In genomic region chr3:53044682-53045299, GRCm38 (mm10) we compare ENCODE assay signal across 9 mouse cellular contexts. TPM values are rescaled to one million over a fixed set of nuclear protein-coding genes. Genes with fewer than 3 reads are reported as not detected.
DNase-seq lines count a peak whose midpoint lies in the region; ATAC-seq and TF ChIP-seq lines count a peak whose summit lies in the region.
"Had no signal": no experiment of that assay in that cellular context is flagged by ENCODE, and none has a peak within 500 bp of the region (broad histone marks: within the 10 kb centered on the region; RNA-seq: fewer than 3 reads in every experiment).

No protein-coding gene starts in this region.

- H3K9me3 ChIP-seq in liver, embryonic 11.5 days (ENCODE audit: control insufficient read depth, low read length), result no peaks in the 10 kb centered on the region
- H3K9me3 ChIP-seq in liver, postnatal 0 days (ENCODE audit: low read length), result no peaks in the 10 kb centered on the region
- no peaks in the 10 kb centered on the region for H3K9me3 ChIP-seq in intestine, embryonic 16.5 days (ENCODE audit: control insufficient read depth, low read length)
- no peaks in the 10 kb centered on the region for H3K9me3 ChIP-seq in neural tube, embryonic 15.5 days (replicated peaks)

- H3K9ac ChIP-seq in liver, embryonic 11.5 days (ENCODE audit: low read depth, low read length), result no peak overlapping the region
- no peak overlapping the region for H3K9ac ChIP-seq in liver, postnatal 0 days (replicated peaks)
- H3K9ac ChIP-seq in intestine, embryonic 16.5 days (ENCODE audit: low read depth, low read length), result peak overlapping the region; percentile 40
- 0 out of 2 replicates have a peak overlapping the region, but pooled peaks have one; percentile 10 for H3K9ac ChIP-seq in neural tube, embryonic 15.5 days (replicated peaks)

- ATAC-seq in liver, embryonic 11.5 days (replicated peaks; ENCODE audit: low FRiP score), result no peak
- ATAC-seq in liver, postnatal 0 days, result no peak
- ATAC-seq in intestine, embryonic 16.5 days, result no peak
- ATAC-seq in neural tube, embryonic 15.5 days (ENCODE audit: low FRiP score), result no peak

- H3K36me3 ChIP-seq in liver, embryonic 11.5 days (ENCODE audit: control insufficient read depth, insufficient read depth, low read length), result no peaks in the 10 kb centered on the region
- no peaks in the 10 kb centered on the region for H3K36me3 ChIP-seq in liver, postnatal 0 days (replicated peaks; ENCODE audit: insufficient read depth, low read length)
- H3K36me3 ChIP-seq in intestine, embryonic 16.5 days (ENCODE audit: control insufficient read depth, insufficient read depth, low read length), result no peaks in the 10 kb centered on the region
- no peaks in the 10 kb centered on the region for H3K36me3 ChIP-seq in neural tube, embryonic 15.5 days

- H3K27me3 ChIP-seq in cerebellum, adult 2 months (ENCODE audit: control insufficient read depth, insufficient read depth, low read length), result no peaks in the 10 kb centered on the region
- peaks cover 32% of the 10 kb centered on the region for H3K27me3 ChIP-seq in liver, embryonic 11.5 days (replicated peaks; ENCODE audit: control insufficient read depth, insufficient read depth, low read length)
- H3K27me3 ChIP-seq in liver, postnatal 0 days (ENCODE audit: insufficient read depth, low read length), result peaks cover 36% of the 10 kb centered on the region
- peaks cover 8% of the 10 kb centered on the region; the same call in 1 of the 2 replicates for H3K27me3 ChIP-seq in intestine, embryonic 16.5 days (replicated peaks; ENCODE audit: control insufficient read depth, insufficient read depth, low read length)
- H3K27me3 ChIP-seq in neural tube, embryonic 15.5 days (replicated peaks), result peaks cover 14% of the 10 kb centered on the region; the same call in 1 of the 2 replicates

- TF ChIP-seq EP300 in liver, postnatal 0 days (IDR thresholded peaks at IDR 0.05; ENCODE audit: low read depth), result no peak

- WGBS in cerebellum, adult 2 months, result 10% methylated on average over 11 of the region's 11 CpGs
- WGBS in liver, embryonic 11.5 days, result 64% methylated on average over 11 of the region's 11 CpGs
- WGBS in liver, postnatal 0 days (ENCODE audit: insufficient replicate concordance), result 68% methylated on average over 11 of the region's 11 CpGs
- WGBS in intestine, embryonic 16.5 days, result 53% methylated on average over 11 of the region's 11 CpGs
- WGBS in neural tube, embryonic 15.5 days, result 29% methylated on average over 11 of the region's 11 CpGs

- peak in 1 of 2 experiments; percentile 53 for DNase-seq in cerebellum, adult 2 months
- DNase-seq in cerebellum, adult 9-11 months, result no peak
- DNase-seq in liver, embryonic 11.5 days (ENCODE audit: low spot score), result no peak
- DNase-seq in liver, postnatal 0 days, result no peak
- no peak for DNase-seq in left cerebral cortex, postnatal 25 days (ENCODE audit: low spot score in 2 of 2)
- DNase-seq in layer of hippocampus, adult 18-20 months (ENCODE audit: low spot score in 2 of 2), result no peak

- no peak for TF ChIP-seq POLR2A in cerebellum, adult 2 months (IDR thresholded peaks at IDR 0.05; ENCODE audit: borderline replicate concordance, insufficient read depth, low read length)

- peak overlapping the region; percentile 95 for H3K4me3 ChIP-seq in cerebellum, adult 2 months (replicated peaks; ENCODE audit: insufficient read depth, low read depth, low read length)
- H3K4me3 ChIP-seq in liver, embryonic 11.5 days (ENCODE audit: low read depth, low read length), result no peak overlapping the region
- no peak overlapping the region for H3K4me3 ChIP-seq in liver, postnatal 0 days (ENCODE audit: low read depth, low read length)
- peak overlapping the region; percentile 30 for H3K4me3 ChIP-seq in intestine, embryonic 16.5 days (ENCODE audit: low read length)
- peak overlapping the region; percentile 26 for H3K4me3 ChIP-seq in neural tube, embryonic 15.5 days (replicated peaks)
- H3K4me3 ChIP-seq: megakaryocyte, embryonic 14.5 days had no signal

- H3K4me2 ChIP-seq in liver, embryonic 11.5 days, result peak overlapping the region; percentile 31
- H3K4me2 ChIP-seq in liver, postnatal 0 days (ENCODE audit: low read depth, low read length), result no peak overlapping the region
- H3K4me2 ChIP-seq in intestine, embryonic 16.5 days (ENCODE audit: low read depth, low read length), result peak overlapping the region; percentile 46
- H3K4me2 ChIP-seq in neural tube, embryonic 15.5 days, result peak overlapping the region; percentile 94

- peak overlapping the region; percentile 87; the same call in 1 of the 2 replicates for H3K27ac ChIP-seq in cerebellum, adult 2 months (ENCODE audit: insufficient read depth, low read length)
- H3K27ac ChIP-seq in liver, embryonic 11.5 days (ENCODE audit: low read depth, low read length), result no peak overlapping the region
- no peak overlapping the region for H3K27ac ChIP-seq in liver, postnatal 0 days (ENCODE audit: low read depth)
- H3K27ac ChIP-seq in intestine, embryonic 16.5 days (ENCODE audit: low read length), result no peak overlapping the region
- no peak overlapping the region for H3K27ac ChIP-seq in neural tube, embryonic 15.5 days (replicated peaks)

- intact Hi-C loops in left cerebral cortex, postnatal 25 days (cut with DNase I), result loop anchor here (5.0 kb wide), 4 partner anchors 118 to 333 kb away; no protein-coding TSS in a partner anchor

- H3K4me1 ChIP-seq in cerebellum, adult 2 months (ENCODE audit: control insufficient read depth, insufficient read depth, low read length), result peaks cover 14% of the 10 kb centered on the region; the same call in 1 of the 2 replicates
- no peaks in the 10 kb centered on the region for H3K4me1 ChIP-seq in liver, embryonic 11.5 days (replicated peaks; ENCODE audit: control insufficient read depth, insufficient read depth, low read length)
- no peaks in the 10 kb centered on the region for H3K4me1 ChIP-seq in liver, postnatal 0 days (ENCODE audit: insufficient read depth)
- peaks cover 11% of the 10 kb centered on the region; the same call in 1 of the 2 replicates for H3K4me1 ChIP-seq in intestine, embryonic 16.5 days (ENCODE audit: control insufficient read depth, insufficient read depth, low read length)
- peaks cover 36% of the 10 kb centered on the region for H3K4me1 ChIP-seq in neural tube, embryonic 15.5 days

- TF ChIP-seq CTCF in cerebellum, adult 2 months (IDR thresholded peaks at IDR 0.05; ENCODE audit: borderline replicate concordance, insufficient read depth, low read depth, low read length), result no peak
- no peak for TF ChIP-seq CTCF in liver, postnatal 0 days (IDR thresholded peaks at IDR 0.05; ENCODE audit: low read depth)

RNA-seq across cellular contexts. Expression of gene Lhfp, which starts 3.5 kb away (rescaled TPM):
- 114 and 132 TPM in 2 replicates for polyA plus RNA-seq in cerebellum, adult 2 months (2012; rRNA removed)
- 12.9 and 13.1 TPM in 2 replicates for polyA plus RNA-seq in liver, embryonic 11.5 days (2014; fragmentation: Nextera tagmentation; extraction: Ambion mirVana)
- polyA plus RNA-seq in liver, postnatal 0 days (2015; fragmentation: Nextera tagmentation; extraction: Ambion mirVana), result 9.6 and 10.4 TPM in 2 replicates
- polyA plus RNA-seq in intestine, embryonic 16.5 days (2015; fragmentation: Nextera tagmentation; extraction: Ambion mirVana), result 39.3 and 39.6 TPM in 2 replicates
- polyA plus RNA-seq in neural tube, embryonic 15.5 days (2015; fragmentation: Nextera tagmentation; extraction: Ambion mirVana), result 51.9 and 53.6 TPM in 2 replicates
- total RNA-seq in left cerebral cortex, postnatal 25 days (2021), result 10 to 100 TPM; 30.6 to 34.5 TPM
- total RNA-seq in layer of hippocampus, adult 18-20 months (2021), result 10 to 100 TPM; 19.9 to 23.4 TPM

RNA-seq across cellular contexts. Expression of gene Cog6, which starts 27.8 kb away (rescaled TPM):
- polyA plus RNA-seq in cerebellum, adult 2 months (2012; rRNA removed), result 43.8 and 44.0 TPM in 2 replicates
- 28.7 and 34.3 TPM in 2 replicates for polyA plus RNA-seq in liver, embryonic 11.5 days (2014; fragmentation: Nextera tagmentation; extraction: Ambion mirVana)
- 8.8 and 11.1 TPM in 2 replicates for polyA plus RNA-seq in liver, postnatal 0 days (2015; fragmentation: Nextera tagmentation; extraction: Ambion mirVana)
- 37.5 and 40.4 TPM in 2 replicates for polyA plus RNA-seq in intestine, embryonic 16.5 days (2015; fragmentation: Nextera tagmentation; extraction: Ambion mirVana)
- 43.8 and 45.4 TPM in 2 replicates for polyA plus RNA-seq in neural tube, embryonic 15.5 days (2015; fragmentation: Nextera tagmentation; extraction: Ambion mirVana)
- total RNA-seq in left cerebral cortex, postnatal 25 days (2021), result 10 to 100 TPM; 39.6 to 40.3 TPM
- 10 to 100 TPM; 37.5 to 41.3 TPM for total RNA-seq in layer of hippocampus, adult 18-20 months (2021)

Comparison
In these comparisons a context has a peak if more than half of its experiments do, and no peak if none do; other contexts are left out.
1. H3K4me3 ChIP-seq: peak in cerebellum, adult 2 months (single experiment), intestine, embryonic 16.5 days (single experiment) and neural tube, embryonic 15.5 days (single experiment); none in liver, embryonic 11.5 days (single experiment) and liver, postnatal 0 days (single experiment).
2. H3K9ac ChIP-seq: peak in intestine, embryonic 16.5 days (single experiment) and neural tube, embryonic 15.5 days (single experiment); none in liver, embryonic 11.5 days (single experiment) and liver, postnatal 0 days (single experiment).